Mouse (Mus musculus) telencephalon, adult 2 months (tissue): ENCODE results near the gene Actb.
A peak's percentile ranks its signal among the peaks of the same experiment; 100 is the strongest.

Source experiments
- DNase-seq: peaks from one replicate; pipeline ENCODE4 v3.0.0-alpha.2; 2011; ENCODE audit warnings: low read depth, low spot score

The Actb gene

GRCm38 (mm10) chr5:142877337-142878280 is 28.9 kb downstream of the Actb start:
- DNase-seq = peak; percentile 78

- no peak for DNase-seq
Measured at GRCm38 (mm10) chr5:142876896-142877295, 29.7 kb downstream of the Actb start.

- DNase-seq = no peak
Measured at GRCm38 (mm10) chr5:142875513-142875905, 31.0 kb downstream of the Actb start.

GRCm38 (mm10) chr5:142874791-142875512 is 31.6 kb downstream of the Actb start:
- DNase-seq = no peak

GRCm38 (mm10) chr5:142873718-142874117 is 32.8 kb downstream of the Actb start:
- no peak for DNase-seq

GRCm38 (mm10) chr5:142871765-142872164 is 34.8 kb downstream of the Actb start:
- no peak for DNase-seq

GRCm38 (mm10) chr5:142869463-142869862 is 37.1 kb downstream of the Actb start:
- peak; percentile 49 for DNase-seq

GRCm38 (mm10) chr5:142857763-142858229 is 48.8 kb downstream of the Actb start:
- peak; percentile 70 for DNase-seq

GRCm38 (mm10) chr5:142856408-142856807 is 50.1 kb downstream of the Actb start:
- DNase-seq = no peak

GRCm38 (mm10) chr5:142854877-142855276 is 51.7 kb downstream of the Actb start:
- no peak for DNase-seq

- no peak for DNase-seq
Measured at GRCm38 (mm10) chr5:142853585-142853984, 53.0 kb downstream of the Actb start.
